Mouse (Mus musculus) forebrain, embryonic 16.5 days (tissue): ENCODE data around the gene Chkb. TPM values are rescaled to one million over a fixed set of nuclear protein-coding genes. Genes with fewer than 3 reads are reported as not detected.

Source experiments
- ATAC-seq: fragments of 200-750 bp; cut with Nextera tagmentation; 2 replicates; pipeline ENCODE4 v1.8.0; 2017; ENCODE audit warnings: mild to moderate bottlenecking, moderate library complexity
- H3K27ac ChIP-seq: fragments of 300-500 bp; sonication (generic); 2 replicates; pipeline ENCODE4 v1.5.1; 2014; ENCODE audit warnings: low read length, control low read depth
- H3K27me3 ChIP-seq: fragments of 300-500 bp; sonication (generic); replicated peaks from 2 replicates; pipeline ENCODE4 v1.6.1; 2014; ENCODE audit warnings: low read length; ENCODE audit not compliant: control insufficient read depth, insufficient read depth
- H3K36me3 ChIP-seq: fragments of 300-500 bp; sonication (generic); 2 replicates; pipeline ENCODE4 v1.6.1; 2014; ENCODE audit not compliant: control insufficient read depth, insufficient read depth
- H3K4me1 ChIP-seq: fragments of 300-500 bp; sonication (generic); replicated peaks from 2 replicates; pipeline ENCODE4 v1.6.1; 2014; ENCODE audit warnings: low read length; ENCODE audit not compliant: control insufficient read depth, insufficient read depth
- H3K4me2 ChIP-seq: fragments of 300-500 bp; sonication (generic); 2 replicates; pipeline ENCODE4 v1.6.1; 2014; ENCODE audit warnings: mild to moderate bottlenecking, low read length, control low read depth
- H3K4me3 ChIP-seq: fragments of 300-500 bp; sonication (generic); replicated peaks from 2 replicates; pipeline ENCODE4 v1.5.1; 2014; ENCODE audit warnings: mild to moderate bottlenecking, low read length, control low read depth
- H3K9ac ChIP-seq: fragments of 300-500 bp; sonication (generic); replicated peaks from 2 replicates; pipeline ENCODE4 v1.6.1; 2014; ENCODE audit warnings: low read depth, low read length, control low read depth
- H3K9me3 ChIP-seq: fragments of 300-500 bp; sonication (generic); 2 replicates; pipeline ENCODE4 v1.6.1; 2016; ENCODE audit warnings: low read length; ENCODE audit not compliant: control insufficient read depth
- WGBS: fragments of 180-500 bp; shearing (Covaris S2); extraction: QIAGEN DNeasy Blood & Tissue Kit; methylation state at CpG from one replicate; pipeline ENCODE4 v1.1.7; 2014; 5-methylcytosine and 5-hydroxymethylcytosine counted together
- polyA plus RNA-seq: library from polyadenylated mRNA; unstranded; fragments of >200 nt; fragmentation: Nextera tagmentation; extraction: Ambion mirVana; gene quantifications from 2 replicates; pipeline ENCODE4 v1.2.1, GENCODE M21; 2015

Gene Chkb
- polyA plus RNA-seq, 1 experiment from 2014 or later = 77.7 TPM

- Histone ChIP-seq H3K27ac (no peak overlapping the region), H3K27me3 (no peaks in the 10 kb centered on the region), H3K4me3 (no peak overlapping the region), H3K4me2 (no peak overlapping the region), H3K9me3 (no peaks in the 10 kb centered on the region), H3K9ac (no peak overlapping the region), H3K4me1 (peaks cover 15% of the 10 kb centered on the region), H3K36me3 (no peaks in the 10 kb centered on the region)
- no peak for ATAC-seq
- WGBS = 85% methylated on average over 9 of the region's 9 CpGs
Measured at GRCm38 (mm10) chr15:89473370-89473769, 43.7 kb upstream of the Chkb start.

- Histone ChIP-seq H3K4me1 (peaks cover 11% of the 10 kb centered on the region), H3K9me3 (no peaks in the 10 kb centered on the region), H3K4me2 (no peak overlapping the region), H3K4me3 (no peak overlapping the region), H3K27ac (no peak overlapping the region), H3K27me3 (no peaks in the 10 kb centered on the region), H3K36me3 (no peaks in the 10 kb centered on the region), H3K9ac (no peak overlapping the region)
- 88% methylated on average over 4 of the region's 4 CpGs for WGBS
- no peak for ATAC-seq
Measured at GRCm38 (mm10) chr15:89471476-89471875, 41.8 kb upstream of the Chkb start.

- H3K27ac ChIP-seq = no peak overlapping the region
- 35% methylated on average over 2 of the region's 2 CpGs for WGBS
- no peak for ATAC-seq
- no peaks in the 10 kb centered on the region for H3K4me1 ChIP-seq
- H3K9me3 ChIP-seq = no peaks in the 10 kb centered on the region
- H3K27me3 ChIP-seq = no peaks in the 10 kb centered on the region
- no peak overlapping the region for H3K4me3 ChIP-seq
- no peaks in the 10 kb centered on the region for H3K36me3 ChIP-seq
- H3K4me2 ChIP-seq = no peak overlapping the region
- no peak overlapping the region for H3K9ac ChIP-seq
Measured at GRCm38 (mm10) chr15:89468577-89468976, 38.9 kb upstream of the Chkb start.

GRCm38 (mm10) chr15:89465052-89465451 lies 35.3 kb upstream of the Chkb start:
- Histone ChIP-seq H3K9me3 (no peaks in the 10 kb centered on the region), H3K9ac (no peak overlapping the region), H3K27me3 (no peaks in the 10 kb centered on the region), H3K36me3 (peaks cover 19% of the 10 kb centered on the region), H3K4me3 (no peak overlapping the region), H3K4me2 (no peak overlapping the region), H3K4me1 (no peaks in the 10 kb centered on the region), H3K27ac (no peak overlapping the region)
- no peak for ATAC-seq
- 4% methylated on average over 1 of the region's 1 CpGs for WGBS

GRCm38 (mm10) chr15:89463334-89464235 lies 33.9 kb upstream of the Chkb start:
- H3K4me3 ChIP-seq = no peak overlapping the region
- no peaks in the 10 kb centered on the region for H3K4me1 ChIP-seq
- peaks cover 30% of the 10 kb centered on the region for H3K36me3 ChIP-seq
- no peak for ATAC-seq
- no peaks in the 10 kb centered on the region for H3K27me3 ChIP-seq
- 65% methylated on average over 5 of the region's 5 CpGs for WGBS
- H3K27ac ChIP-seq = no peak overlapping the region
- H3K9me3 ChIP-seq = no peaks in the 10 kb centered on the region
- H3K4me2 ChIP-seq = no peak overlapping the region
- H3K9ac ChIP-seq = no peak overlapping the region

- Histone ChIP-seq H3K27ac (no peak overlapping the region), H3K4me2 (no peak overlapping the region), H3K36me3 (peaks cover 36% of the 10 kb centered on the region), H3K27me3 (no peaks in the 10 kb centered on the region), H3K4me1 (no peaks in the 10 kb centered on the region), H3K9me3 (no peaks in the 10 kb centered on the region), H3K9ac (no peak overlapping the region), H3K4me3 (no peak overlapping the region)
- 87% methylated on average over 7 of the region's 7 CpGs for WGBS
- no peak for ATAC-seq
Measured at GRCm38 (mm10) chr15:89462176-89462575, 32.5 kb upstream of the Chkb start.

GRCm38 (mm10) chr15:89461321-89461720 lies 31.6 kb upstream of the Chkb start:
- no peak overlapping the region for H3K9ac ChIP-seq
- 86% methylated on average over 15 of the region's 15 CpGs for WGBS
- no peaks in the 10 kb centered on the region for H3K27me3 ChIP-seq
- peaks cover 42% of the 10 kb centered on the region for H3K36me3 ChIP-seq
- no peak overlapping the region for H3K4me3 ChIP-seq
- no peak overlapping the region for H3K27ac ChIP-seq
- no peaks in the 10 kb centered on the region; the same call in 1 of the 2 replicates for H3K4me1 ChIP-seq
- ATAC-seq = no peak
- no peak overlapping the region for H3K4me2 ChIP-seq
- no peaks in the 10 kb centered on the region for H3K9me3 ChIP-seq

GRCm38 (mm10) chr15:89460298-89460697 lies 30.6 kb upstream of the Chkb start:
- no peak overlapping the region for H3K4me3 ChIP-seq
- H3K9ac ChIP-seq = no peak overlapping the region
- H3K4me1 ChIP-seq = peaks cover 8% of the 10 kb centered on the region
- 77% methylated on average over 10 of the region's 10 CpGs for WGBS
- H3K4me2 ChIP-seq = no peak overlapping the region
- no peaks in the 10 kb centered on the region for H3K9me3 ChIP-seq
- no peak for ATAC-seq
- H3K36me3 ChIP-seq = peaks cover 42% of the 10 kb centered on the region
- H3K27me3 ChIP-seq = no peaks in the 10 kb centered on the region
- no peak overlapping the region for H3K27ac ChIP-seq

GRCm38 (mm10) chr15:89459821-89460220 lies 30.1 kb upstream of the Chkb start:
- H3K27ac ChIP-seq = no peak overlapping the region
- H3K9ac ChIP-seq = no peak overlapping the region
- 90% methylated on average over 7 of the region's 7 CpGs for WGBS
- H3K4me1 ChIP-seq = peaks cover 12% of the 10 kb centered on the region
- no peak overlapping the region for H3K4me2 ChIP-seq
- H3K4me3 ChIP-seq = no peak overlapping the region
- no peak for ATAC-seq
- no peaks in the 10 kb centered on the region for H3K9me3 ChIP-seq
- H3K27me3 ChIP-seq = no peaks in the 10 kb centered on the region
- H3K36me3 ChIP-seq = peaks cover 42% of the 10 kb centered on the region
